Mouse (Mus musculus): ENCODE results near the gene Pcbp3.

GRCm38 (mm10) chr10:76809916-76810660, 151.6 kb downstream of the Pcbp3 start:
- TF ChIP-seq CTCF (IDR thresholded peaks at IDR 0.05; ENCODE audit: insufficient read depth, low read length) (no peak), POLR2A (IDR thresholded peaks at IDR 0.05; ENCODE audit: borderline replicate concordance, extremely low read depth, low read depth, low read length) (no peak)

All from lung, adult 2 months (tissue).